Mouse (Mus musculus) E14TG2a.4 (cell line): ENCODE measurements around the gene Btbd3.

ENCODE experiments used
- CTCF ChIP-seq: conservative IDR thresholded peaks from 2 replicates; pipeline ENCODE4 v1.5.1; 2014; ENCODE audit warnings: low read length
- NANOG ChIP-seq: IDR thresholded peaks from 2 replicates; pipeline ENCODE4 v1.6.1; 2014; ENCODE audit warnings: borderline replicate concordance, low read length, mixed read lengths
- POU5F1 ChIP-seq: IDR thresholded peaks from 2 replicates; pipeline ENCODE4 v1.6.1; 2014; ENCODE audit warnings: low read length, borderline replicate concordance

- no peak for TF ChIP-seq CTCF
- no peak for TF ChIP-seq NANOG
- TF ChIP-seq POU5F1, result no peak
Observed at GRCm38 (mm10) chr2:138531992-138532391, 275.6 kb downstream of the Btbd3 start.
